16 mouse cellular contexts compared by ENCODE assay signal in the genomic region with DNA sequence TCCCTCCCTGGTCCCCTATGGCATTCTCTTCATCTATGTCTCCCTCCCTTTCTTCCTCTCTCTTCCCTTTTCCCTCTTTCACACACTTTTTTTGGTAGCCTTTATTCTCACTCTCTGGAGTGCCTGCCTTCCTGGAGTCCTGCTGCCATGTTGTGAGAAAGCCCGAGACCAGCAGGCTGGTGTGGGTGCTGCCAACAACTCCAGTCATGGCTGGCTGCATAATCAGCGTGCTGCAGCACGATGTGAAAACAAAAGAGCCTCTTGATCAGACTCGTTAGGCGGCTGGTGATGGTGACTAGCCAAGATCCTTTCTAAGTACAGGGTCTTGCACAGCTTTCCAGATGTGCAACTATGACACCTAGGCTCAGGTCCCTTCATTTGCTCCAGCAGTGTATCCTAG.
"Had no signal": no experiment of that assay in that cellular context is flagged by ENCODE, and none has a peak within 500 bp of the region (broad histone marks: within the 10 kb centered on the region; RNA-seq: fewer than 3 reads in every experiment).

No protein-coding gene starts in this region.

- H3K27me3 ChIP-seq: liver, embryonic 13.5 days; midbrain, embryonic 13.5 days; neural tube, embryonic 12.5 days; neural tube, embryonic 15.5 days; stomach, embryonic 15.5 days had no signal

- H3K4me1 ChIP-seq: liver, embryonic 13.5 days; stomach, embryonic 15.5 days had no signal

- ATAC-seq: intestine, postnatal 0 days; midbrain, embryonic 13.5 days had no signal

- H3K4me2 ChIP-seq: liver, embryonic 13.5 days; midbrain, embryonic 13.5 days; neural tube, embryonic 12.5 days; neural tube, embryonic 15.5 days; stomach, embryonic 15.5 days had no signal

- H3K4me3 ChIP-seq: layer of hippocampus, adult 2 months; liver, embryonic 13.5 days; midbrain, embryonic 13.5 days; neural tube, embryonic 12.5 days; neural tube, embryonic 15.5 days; stomach, embryonic 15.5 days had no signal

- H3K27ac ChIP-seq: kidney, postnatal 0 days; layer of hippocampus, adult 2 months; liver, embryonic 13.5 days; midbrain, embryonic 13.5 days; neural tube, embryonic 12.5 days; neural tube, embryonic 15.5 days; stomach, embryonic 15.5 days had no signal

- H3K36me3 ChIP-seq: liver, embryonic 13.5 days; midbrain, embryonic 13.5 days; neural tube, embryonic 12.5 days; neural tube, embryonic 15.5 days; stomach, embryonic 15.5 days had no signal

- DNase-seq: kidney, adult 2 months; kidney, postnatal 25 days; liver, embryonic 13.5 days; lung, adult 2 months; lung, postnatal 14 days; lung, postnatal 4 days; right cerebral cortex, postnatal 14 days; spleen, adult 18-20 months; thymus, postnatal 36 days had no signal

- H3K9ac ChIP-seq: liver, embryonic 13.5 days; midbrain, embryonic 13.5 days; neural tube, embryonic 12.5 days; neural tube, embryonic 15.5 days; stomach, embryonic 15.5 days had no signal

- H3K9me3 ChIP-seq: liver, embryonic 13.5 days; midbrain, embryonic 13.5 days; neural tube, embryonic 12.5 days; neural tube, embryonic 15.5 days; stomach, embryonic 15.5 days had no signal
